Mouse (Mus musculus) CH12.LX (cell line): Measurements from ENCODE around the gene Aldoc.

Experiments used
- ETS1 ChIP-seq: conservative IDR thresholded peaks from 2 replicates; pipeline ENCODE4 v1.6.1; 2012; ENCODE audit warnings: low read depth, mild to moderate bottlenecking, inconsistent platforms, low read length, improper control_type of control experiment, moderate library complexity
- GABPA ChIP-seq: IDR thresholded peaks from 2 replicates; pipeline ENCODE4 v1.6.1; 2012; ENCODE audit warnings: low read depth, low read length, improper control_type of control experiment, inconsistent platforms; ENCODE audit not compliant: insufficient replicate concordance
- MAZ ChIP-seq: IDR thresholded peaks from 2 replicates; pipeline ENCODE4 v1.6.1; 2012; ENCODE audit warnings: low read depth, mild to moderate bottlenecking, inconsistent platforms, low read length, improper control_type of control experiment, moderate library complexity
- POLR2A ChIP-seq: IDR thresholded peaks from 2 replicates; pipeline ENCODE4 v1.6.1; 2011; ENCODE audit warnings: low read depth, mild to moderate bottlenecking, improper control_type of control experiment, low read length

DNA sequence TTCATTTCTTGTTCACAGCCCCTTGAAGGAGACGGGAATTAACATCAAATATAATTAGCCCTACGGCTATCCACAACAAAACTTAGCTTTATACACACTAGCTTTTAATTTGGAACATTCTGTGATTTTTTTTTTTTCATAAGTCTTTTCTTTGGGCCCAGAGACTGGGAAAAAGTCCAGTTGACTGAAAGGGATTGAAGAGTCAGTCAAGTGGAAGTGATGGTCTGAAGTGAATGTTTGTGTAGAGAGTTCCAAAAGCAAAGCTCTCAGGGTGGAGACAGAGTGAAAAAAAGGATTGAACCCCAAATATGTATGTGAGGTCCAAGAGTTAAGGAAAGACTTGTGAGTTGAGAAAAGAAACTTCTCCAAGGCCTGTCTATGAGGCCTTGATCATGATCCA lies 4.4 kb upstream of the Aldoc start:
- TF ChIP-seq MAZ (no peak), POLR2A (no peak), ETS1 (no peak), GABPA (no peak)
